Mouse (Mus musculus) bone marrow macrophage, adult 2 months (primary cell): ENCODE data around the gene Tmem205.

ENCODE experiments used
- CTCF ChIP-seq: IDR thresholded peaks from 2 replicates; pipeline ENCODE4 v1.5.1; 2012; ENCODE audit warnings: low read depth, mild to moderate bottlenecking, low read length, moderate library complexity
- POLR2A ChIP-seq: IDR thresholded peaks from 2 replicates; pipeline ENCODE4 v1.6.1; 2012; ENCODE audit warnings: mild to moderate bottlenecking, low read depth, low read length, borderline replicate concordance

DNA sequence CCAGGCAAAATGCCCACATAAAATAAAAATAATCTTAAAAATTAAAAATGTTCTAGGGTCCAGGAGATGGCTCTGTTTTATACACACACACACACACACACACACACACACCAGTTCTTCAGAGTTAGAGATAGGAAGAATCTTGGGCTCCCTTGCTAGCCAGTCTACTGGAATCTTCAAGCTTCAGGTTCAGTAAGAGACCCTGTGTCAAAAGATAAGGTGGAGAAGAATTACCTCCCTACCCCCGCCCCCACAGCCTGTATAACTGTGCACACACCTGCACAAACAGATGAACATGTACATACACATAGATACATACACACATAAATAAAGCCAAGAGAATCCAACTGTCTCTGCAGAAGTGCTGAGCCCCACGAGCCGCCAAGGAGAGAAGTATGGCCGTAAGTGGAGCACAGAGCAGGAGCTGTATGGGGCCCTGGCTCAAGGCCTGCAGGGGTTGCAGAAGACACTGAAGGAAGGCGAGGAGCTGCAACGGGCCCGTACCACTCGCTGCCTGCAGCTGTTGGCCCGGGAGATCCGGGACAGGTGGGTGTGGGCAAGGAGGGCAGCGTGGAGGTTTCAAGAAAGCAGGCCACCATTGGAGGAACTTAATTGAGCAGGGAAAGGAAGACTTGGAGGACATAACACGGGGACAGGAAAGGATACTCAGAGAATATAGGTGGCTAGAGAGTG is 5.2 kb upstream of the Tmem205 start:
- TF ChIP-seq POLR2A (no peak), CTCF (no peak)
